Mouse (Mus musculus) brain, embryonic 14.5 days (tissue): ENCODE results near the gene Rpp40. TPM values are rescaled to one million over a fixed set of nuclear protein-coding genes. Genes with fewer than 3 reads are reported as not detected.
A peak's percentile ranks its signal among the peaks of the same experiment; 100 is the strongest.

Source experiments
- DNase-seq: peaks from one replicate; pipeline ENCODE4 v3.0.0-alpha.2; 2011; ENCODE audit warnings: low read depth
- CTCF ChIP-seq: fragments of 200-500 bp; IDR thresholded peaks from 2 replicates; pipeline ENCODE4 v1.5.1; 2012; ENCODE audit warnings: inconsistent platforms, mild to moderate bottlenecking, moderate library complexity, borderline replicate concordance; ENCODE audit not compliant: insufficient read depth, insufficient read length; ENCODE audit errors: extremely low read depth
- POLR2A ChIP-seq: fragments of 200-500 bp; IDR thresholded peaks from 2 replicates; pipeline ENCODE4 v1.6.1; 2012; ENCODE audit warnings: mild to moderate bottlenecking, inconsistent platforms, borderline replicate concordance; ENCODE audit not compliant: poor library complexity, insufficient read depth, insufficient read length, severe bottlenecking; ENCODE audit errors: extremely low read depth
- polyA plus RNA-seq: library from polyadenylated mRNA; depleted of rRNA; stranded (reverse); fragments of >200 nt; gene quantifications from 2 replicates; pipeline ENCODE4 v1.2.3, GENCODE M21; 2012; rRNA removed

The Rpp40 gene
- polyA plus RNA-seq, 1 experiment: 4.2 TPM

- TF ChIP-seq CTCF (no peak), POLR2A (no peak)
- DNase-seq: no peak
Measured at GRCm38 (mm10) chr13:35848694-35849093, 57.5 kb downstream of the Rpp40 start.

DNA sequence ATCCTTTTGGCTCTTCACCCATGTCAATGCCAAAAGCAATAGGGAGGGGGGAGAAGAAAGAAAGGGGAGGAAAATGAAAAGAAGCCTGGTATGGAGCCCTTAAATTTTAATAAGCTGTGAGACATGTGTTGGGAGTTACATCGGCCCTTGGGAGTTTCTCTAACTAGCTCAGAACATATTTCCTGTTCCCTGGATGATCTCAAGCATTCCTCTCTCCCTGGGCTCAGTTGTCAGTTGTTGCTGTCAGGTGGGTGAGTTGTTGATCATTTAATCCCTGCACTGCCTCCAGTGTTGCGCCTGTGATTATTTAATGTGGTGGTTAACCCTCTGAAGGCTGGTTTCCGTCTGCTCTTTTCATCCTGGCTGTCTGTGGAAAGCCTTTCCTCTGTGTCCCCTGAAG, 60.9 kb downstream of the Rpp40 start:
- peak; percentile 28 for DNase-seq

More for the DNA sequence above, 60.9 kb downstream of the Rpp40 start:
- no peak for TF ChIP-seq POLR2A

Other genes with a start within 250 kb of the Rpp40 start
- 6.3 and 6.9 TPM in 2 replicates for gene Cdyl, start 246.5 kb downstream of the Rpp40 start, polyA plus RNA-seq
- gene Ppp1r3g, start 52.5 kb upstream of the Rpp40 start, polyA plus RNA-seq: 0.29 and 0.47 TPM in 2 replicates
- gene Fars2, start 211.1 kb upstream of the Rpp40 start, polyA plus RNA-seq: 28.9 and 32.0 TPM in 2 replicates
- gene Lyrm4, start 211.2 kb upstream of the Rpp40 start, polyA plus RNA-seq: 11.9 and 12.6 TPM in 2 replicates